Mouse (Mus musculus): ENCODE measurements around the gene Pef1.

GRCm38 (mm10) chr4:130154250-130154649 lies 51.9 kb downstream of the Pef1 start:
- no peak for TF ChIP-seq POLR2A (IDR thresholded peaks at IDR 0.05; ENCODE audit: borderline replicate concordance, low read depth, low read length)
- no peak for TF ChIP-seq CTCF (IDR thresholded peaks at IDR 0.05; ENCODE audit: low read depth, low read length)

Data from bone marrow macrophage, adult 2 months (primary cell).